Mouse (Mus musculus) spleen, adult 18-20 months (tissue): ENCODE measurements around the gene Samd10.

Experiments used
- DNase-seq, 2 experiments: peaks; one replicate each; pipeline ENCODE4 v3.0.0; 2022; ENCODE audit warnings: mixed read lengths in 2 of 2

The Samd10 gene

DNA sequence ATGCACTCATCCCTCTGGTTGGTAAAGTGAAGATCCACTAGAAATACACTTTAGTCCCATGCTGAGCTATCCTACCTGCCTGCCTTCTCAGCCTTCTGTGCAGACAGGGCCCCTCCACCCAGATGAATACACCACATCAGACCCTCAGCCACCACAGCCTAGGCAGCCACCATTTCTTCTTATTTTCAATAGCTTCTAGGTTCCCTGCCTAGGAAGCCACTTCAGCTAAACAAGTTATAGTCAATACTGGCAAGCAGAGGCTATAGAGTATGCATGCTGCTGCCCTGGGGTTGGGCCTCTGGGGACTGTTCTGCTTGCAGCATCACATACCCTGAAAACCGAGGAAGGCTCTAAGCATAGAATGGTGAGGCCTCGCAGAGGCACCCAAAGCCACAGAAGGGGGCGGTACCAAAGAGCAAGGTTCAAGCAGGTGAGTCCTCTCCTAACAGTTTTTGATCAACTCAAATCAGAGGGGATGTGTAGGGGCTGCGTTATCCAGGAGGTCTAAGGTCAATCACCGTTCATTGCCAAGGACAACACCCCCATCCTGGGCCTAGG, 7.4 kb downstream of the Samd10 start, which contains the start of gene Prpf6:
Gene Prpf6, plus strand, starts transcription at position 341 of the 558 bp plus-strand sequence.
- no peak for DNase-seq

- no peak for DNase-seq
These were observed 8.5 kb downstream of the Samd10 start for GRCm38 (mm10) chr2:181590471-181590870.

- DNase-seq: no peak
These were observed 9.3 kb downstream of the Samd10 start for GRCm38 (mm10) chr2:181589732-181590105.

DNA sequence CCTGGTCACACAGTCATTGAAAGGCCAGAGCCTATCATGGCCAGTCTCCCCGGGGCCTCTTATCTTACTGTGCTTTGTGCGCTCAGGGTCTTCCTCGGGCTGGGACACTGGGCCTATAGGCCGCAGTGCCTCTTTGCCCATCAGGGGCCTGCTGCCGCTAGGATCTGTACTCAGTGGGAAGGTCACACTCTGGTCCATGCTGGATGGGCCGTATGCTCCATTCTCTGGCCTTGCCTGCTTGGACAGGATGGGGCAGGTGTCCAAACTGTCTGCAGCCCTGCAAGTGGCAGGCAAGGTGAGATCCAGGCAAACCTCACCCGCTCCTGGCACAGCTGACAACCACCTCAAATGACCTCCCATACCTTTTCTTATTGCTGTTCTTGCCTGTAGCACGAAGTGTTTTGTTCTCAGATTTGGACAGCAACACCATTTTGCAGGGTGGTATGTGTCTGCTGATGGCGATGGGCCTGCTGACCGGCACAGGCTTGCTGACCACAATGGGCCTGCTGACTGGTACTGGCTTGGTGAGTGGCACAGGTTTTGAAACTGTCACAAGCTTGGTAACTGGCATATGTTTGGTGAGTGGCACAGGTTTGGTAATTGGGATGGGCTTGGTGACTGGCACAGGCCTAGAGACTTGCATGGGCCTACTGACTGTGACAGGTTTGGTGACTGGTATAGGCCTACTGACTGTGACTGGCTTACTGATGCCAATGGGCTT, 9.8 kb downstream of the Samd10 start:
- no peak for DNase-seq

DNA sequence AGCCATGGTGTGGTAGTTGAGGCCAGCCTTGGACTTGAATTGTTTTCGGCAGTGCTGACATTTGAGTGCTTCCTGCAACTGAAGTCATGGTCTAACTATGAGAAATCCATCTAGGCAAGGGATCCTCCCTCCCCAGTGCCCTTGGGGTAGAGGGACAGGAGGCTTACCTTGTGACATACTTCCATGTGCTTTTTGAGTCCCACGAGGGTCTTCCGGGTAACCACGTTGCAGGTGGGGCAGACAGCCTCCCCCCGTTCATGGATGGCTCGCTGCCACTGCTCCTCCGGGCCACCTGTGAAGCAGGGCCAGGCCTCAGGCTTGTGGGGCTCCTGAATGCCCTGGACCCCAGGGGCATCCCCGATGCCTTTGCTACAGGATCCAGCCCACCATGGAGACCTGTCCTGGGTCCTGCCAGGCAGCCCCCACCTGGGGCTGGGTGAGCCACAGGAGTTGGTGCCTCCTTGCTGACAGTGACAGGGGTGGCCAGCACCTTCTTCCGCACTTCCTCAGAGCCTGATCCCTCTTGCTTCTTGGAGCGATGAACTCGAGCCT, 10.7 kb downstream of the Samd10 start:
- no peak for DNase-seq

DNA sequence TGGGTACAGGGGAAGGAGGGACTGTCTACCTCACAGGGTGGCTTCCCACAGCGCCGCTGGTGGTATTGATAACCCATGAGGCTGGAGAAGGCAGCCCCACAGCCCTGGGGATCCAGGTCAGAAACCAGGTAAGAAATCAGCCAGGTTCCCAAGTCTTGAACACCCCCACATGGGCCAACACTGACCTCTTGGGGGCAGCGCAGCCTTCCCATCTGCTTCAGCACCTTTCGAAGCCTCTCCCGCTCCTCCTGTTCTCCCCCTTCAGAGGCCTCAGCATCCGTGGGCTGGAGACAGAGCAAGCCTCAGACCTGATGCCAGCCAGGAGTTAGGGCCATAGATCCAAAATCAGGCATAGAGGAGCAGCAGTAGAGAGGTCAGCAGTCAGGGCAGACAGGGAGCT, 11.2 kb downstream of the Samd10 start:
- no peak for DNase-seq

DNA sequence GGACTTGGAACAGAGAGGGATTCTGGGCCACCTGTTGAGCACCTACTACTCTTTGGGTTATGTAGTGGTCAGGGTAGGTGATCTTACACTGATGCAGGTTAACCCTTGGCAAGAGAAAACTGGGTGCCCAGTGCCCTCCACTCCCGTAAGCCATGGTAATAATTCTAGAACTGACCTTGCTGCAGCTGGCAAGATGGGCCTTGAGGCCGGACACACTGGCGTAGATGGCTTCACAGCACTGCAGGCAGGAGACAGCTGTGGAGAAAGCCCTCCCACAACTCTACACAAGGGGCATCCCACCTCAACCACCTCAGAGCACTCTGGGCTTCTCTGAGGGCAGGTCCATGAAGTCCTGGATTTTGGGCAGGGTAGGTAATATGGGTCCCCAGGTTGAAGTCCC, 12.9 kb downstream of the Samd10 start:
- no peak for DNase-seq

- DNase-seq: no peak
These were observed 13.5 kb downstream of the Samd10 start for GRCm38 (mm10) chr2:181585506-181585905.

- DNase-seq: no peak
These were observed 14.5 kb downstream of the Samd10 start, which contains the start of gene Uckl1 for GRCm38 (mm10) chr2:181584411-181584942. Uckl1 (minus strand) TSS chr2:181584892.

DNA sequence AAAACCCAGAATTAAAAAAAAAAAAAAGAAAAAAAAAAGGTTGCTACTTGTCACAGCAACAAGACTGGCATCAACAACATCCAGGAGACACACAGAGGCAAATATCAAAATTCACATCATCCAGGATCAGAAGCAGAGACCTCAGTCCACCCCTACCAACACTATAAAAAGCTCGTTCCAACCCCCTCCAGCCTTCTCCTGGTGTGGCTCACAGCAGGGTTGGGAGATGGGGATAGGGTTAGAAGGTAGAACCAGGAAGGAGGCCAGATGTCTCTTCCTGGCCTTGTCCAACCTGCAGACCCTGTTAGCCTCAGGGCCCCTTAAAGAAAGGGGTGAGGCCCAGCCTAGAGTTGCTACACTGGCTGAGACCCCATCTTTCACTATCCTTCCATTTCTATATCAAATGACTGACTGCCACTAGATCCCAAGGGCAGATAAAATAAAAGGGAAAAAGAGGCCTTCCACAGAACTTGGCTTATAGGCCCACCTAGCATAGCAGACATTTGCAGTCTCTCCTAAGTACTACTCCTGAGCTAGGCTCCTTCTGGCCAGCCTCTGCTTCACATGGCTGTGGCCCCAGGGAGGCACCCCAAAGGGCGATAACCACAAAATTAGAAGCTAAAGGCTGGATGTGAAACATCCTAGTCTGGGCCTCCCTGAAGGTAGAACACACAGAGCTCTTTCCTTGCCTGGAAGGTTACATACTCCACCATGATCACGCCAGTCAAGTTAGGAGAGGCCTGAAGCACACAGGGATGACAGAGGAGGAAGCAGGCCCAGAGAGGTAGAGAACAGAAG, 15.4 kb downstream of the Samd10 start:
- DNase-seq: no peak

DNA sequence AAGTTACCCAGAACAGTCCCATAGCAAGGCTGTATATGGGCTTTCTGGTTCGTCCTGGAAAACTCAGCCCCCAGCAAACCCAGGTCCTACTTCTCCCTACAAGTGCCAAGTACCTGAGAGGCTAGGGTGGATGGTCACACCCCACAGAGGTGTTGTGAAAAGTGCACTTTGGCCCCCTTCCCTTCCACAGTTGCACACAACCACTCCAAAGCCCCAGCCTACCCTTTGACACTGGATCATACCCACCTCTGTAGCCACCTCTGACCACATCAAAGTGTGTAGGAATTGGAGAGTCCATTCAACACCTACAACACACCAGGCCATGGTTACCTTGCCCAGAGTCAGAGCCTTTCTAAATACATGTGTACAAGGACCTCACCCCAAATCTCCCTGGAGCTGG, 16.1 kb downstream of the Samd10 start:
- no peak for DNase-seq

DNA sequence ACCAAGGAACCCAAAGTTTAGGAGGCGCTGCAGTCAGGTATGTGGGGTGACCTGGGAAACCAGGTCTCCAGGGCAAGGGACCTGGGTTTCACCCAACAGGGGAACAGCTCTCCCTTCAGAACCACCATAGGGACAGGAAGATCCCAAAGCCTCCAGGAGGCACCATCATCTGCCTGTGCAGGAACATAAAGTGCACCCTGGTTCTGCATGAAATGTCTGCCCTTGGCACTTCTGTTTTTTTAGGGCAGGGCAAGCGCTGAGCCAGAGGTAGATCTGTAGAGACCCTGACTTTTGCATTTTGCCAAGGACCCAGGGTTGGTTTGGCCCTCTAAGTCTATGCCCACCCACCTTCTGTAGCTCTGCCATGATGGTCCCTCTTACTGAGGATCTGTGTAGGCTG, 16.7 kb downstream of the Samd10 start:
- DNase-seq: peak in 1 of 2 experiments; percentile 1

DNA sequence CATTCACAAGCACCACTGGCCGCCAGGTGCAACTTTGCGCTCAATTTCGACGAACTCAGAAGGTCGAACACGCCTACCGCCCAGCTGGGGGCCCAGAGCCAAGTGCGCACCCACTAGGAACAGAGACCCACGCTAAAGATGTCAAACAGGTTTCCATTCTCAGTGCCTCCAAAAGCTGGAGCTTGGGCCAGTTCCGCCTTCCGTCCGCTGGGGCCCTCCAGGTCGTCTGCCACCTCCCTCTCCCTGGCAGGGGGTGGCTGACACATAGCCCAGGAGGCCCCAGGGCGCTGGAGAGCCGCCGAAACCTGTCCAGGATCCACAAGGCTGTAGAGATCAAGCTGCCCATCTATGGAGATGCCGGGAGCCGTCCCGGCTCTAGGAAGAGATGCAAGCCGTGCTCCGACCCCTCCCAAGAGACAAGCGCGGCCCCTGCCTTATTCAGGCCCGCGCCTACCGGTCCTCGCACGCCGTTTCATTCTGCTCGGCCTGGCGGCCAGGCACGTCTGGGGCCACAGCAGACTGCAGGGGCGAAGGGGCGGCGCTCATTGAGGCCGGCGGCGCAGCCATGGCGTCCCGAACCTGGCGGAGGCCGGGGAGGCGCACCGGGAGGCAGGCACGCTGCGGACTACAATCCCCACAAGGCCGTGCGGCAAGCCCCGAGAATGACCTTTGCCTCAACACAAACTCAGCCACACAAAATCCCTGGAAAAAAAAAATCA, 17.5 kb downstream of the Samd10 start:
- DNase-seq: peak; percentile 74 to 86

- peak; percentile 66 to 77 for DNase-seq
These were observed 18.0 kb downstream of the Samd10 start for GRCm38 (mm10) chr2:181581016-181581401.

DNA sequence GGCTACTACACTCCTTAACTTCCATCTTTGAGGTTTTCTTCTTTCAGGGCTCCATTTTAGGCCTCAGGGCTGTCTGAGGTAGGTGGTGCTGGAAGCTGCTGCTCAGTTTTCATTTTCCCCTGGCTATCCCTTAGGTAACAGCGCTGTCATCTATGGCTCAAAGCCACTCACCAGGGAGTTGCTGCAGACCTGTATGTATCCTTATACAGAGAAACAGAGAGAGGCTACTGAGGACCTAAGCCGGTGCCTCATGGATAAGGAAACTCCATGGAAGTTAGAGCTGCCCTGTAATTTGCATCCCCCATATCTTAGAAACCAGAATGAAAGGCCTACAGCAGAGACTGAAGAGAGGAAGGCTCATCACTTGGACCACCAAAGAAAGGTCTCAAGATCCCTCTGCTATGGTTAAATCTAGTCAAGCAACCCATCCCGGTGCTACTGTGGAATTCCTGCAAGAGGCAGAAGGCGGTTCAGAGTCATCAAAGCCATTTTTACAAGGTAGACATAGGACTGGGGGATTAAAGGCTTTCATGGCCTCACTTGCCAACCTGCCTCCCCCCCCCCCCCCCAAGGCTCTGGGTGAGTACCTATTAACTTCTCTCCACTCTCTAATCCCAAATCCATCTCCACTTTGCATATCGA, 18.8 kb downstream of the Samd10 start:
- DNase-seq: no peak

- DNase-seq: no peak
These were observed 19.3 kb downstream of the Samd10 start for GRCm38 (mm10) chr2:181579681-181580080.

GRCm38 (mm10) chr2:181578790-181579618, 20.0 kb downstream of the Samd10 start:
- no peak for DNase-seq

- DNase-seq: no peak
These were observed 20.9 kb downstream of the Samd10 start for GRCm38 (mm10) chr2:181577981-181578581.

GRCm38 (mm10) chr2:181577126-181577525, 21.9 kb downstream of the Samd10 start:
- DNase-seq: no peak

- no peak for DNase-seq
These were observed 22.4 kb downstream of the Samd10 start for GRCm38 (mm10) chr2:181576613-181577012.
